Mouse (Mus musculus) heart, adult 2 months (tissue): ENCODE data around the gene Top3a.

Experiments used
- CTCF ChIP-seq: fragments of 200-600 bp; IDR thresholded peaks from 2 replicates; pipeline ENCODE4 v1.8.1; 2022; ENCODE audit warnings: antibody characterized with exemption, mild to moderate bottlenecking, moderate library complexity
- EP300 ChIP-seq: fragments of 200-500 bp; IDR thresholded peaks from 2 replicates; pipeline ENCODE4 v1.6.1; 2011; ENCODE audit warnings: low read depth, low read length, control low read depth; ENCODE audit not compliant: insufficient read depth

DNA sequence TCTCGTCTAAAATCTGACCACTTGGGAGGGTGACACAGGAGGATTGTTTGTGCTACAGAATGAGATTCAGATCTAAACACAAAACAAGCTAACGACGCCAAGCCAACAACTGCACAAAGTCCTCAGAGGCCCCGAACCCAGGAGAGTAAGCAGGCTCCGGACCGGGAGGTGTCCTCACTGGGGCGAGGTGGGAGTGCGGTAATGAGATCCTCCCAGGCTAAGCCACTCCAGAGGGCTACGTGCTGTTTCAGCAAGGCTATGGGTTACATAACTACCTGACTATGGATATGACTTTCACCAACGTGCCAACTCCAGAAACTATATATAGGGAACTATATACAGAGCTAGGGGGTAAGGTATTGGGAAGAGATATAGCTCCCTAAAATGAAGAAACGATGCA is 19.2 kb upstream of the Top3a start:
- TF ChIP-seq EP300 (no peak), CTCF (no peak)
